Mouse (Mus musculus) frontal cortex, postnatal 25 days (tissue): ENCODE results near the gene Gm32802.
"Not testable (repeated sequence)": the region's sequence is repeated elsewhere in the genome, so short reads cannot be mapped to it uniquely, and the experiment has no call there.

ENCODE experiments used
- DNase-seq, 2 experiments: peaks; one replicate each; pipeline ENCODE4 v3.0.0; 2022; ENCODE audit warnings: low spot score in 2 of 2

The Gm32802 gene

GRCm38 (mm10) chr10:118258388-118258787 lies at the start of gene Gm32802:
Gene Gm32802 (plus strand): TSS chr10:118258688.
- not testable (repeated sequence) for DNase-seq

- not testable (repeated sequence) for DNase-seq
These were observed 42.6 kb upstream of the Gm32802 start for GRCm38 (mm10) chr10:118215719-118216393.

DNA sequence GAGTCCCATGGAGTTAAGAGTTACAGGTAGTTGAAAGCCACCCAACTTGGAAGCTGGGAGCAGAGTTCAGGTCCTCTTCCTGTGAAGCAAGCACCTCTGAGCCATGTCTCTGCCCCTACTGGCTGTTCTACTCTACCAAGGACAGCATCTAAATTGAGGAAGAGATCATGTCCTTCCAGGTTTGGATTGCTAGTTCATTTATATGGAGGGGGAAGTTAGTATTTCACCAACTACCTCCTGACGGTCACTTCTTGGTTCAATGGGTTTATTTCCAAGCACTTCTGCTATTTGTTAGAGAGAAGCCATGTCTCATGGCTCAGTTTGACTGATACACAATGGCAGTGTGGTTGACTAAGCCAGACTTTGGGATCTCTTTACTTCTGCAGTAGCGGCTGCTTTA lies 30.9 kb upstream of the Gm32802 start:
- DNase-seq = not testable (repeated sequence)

DNA sequence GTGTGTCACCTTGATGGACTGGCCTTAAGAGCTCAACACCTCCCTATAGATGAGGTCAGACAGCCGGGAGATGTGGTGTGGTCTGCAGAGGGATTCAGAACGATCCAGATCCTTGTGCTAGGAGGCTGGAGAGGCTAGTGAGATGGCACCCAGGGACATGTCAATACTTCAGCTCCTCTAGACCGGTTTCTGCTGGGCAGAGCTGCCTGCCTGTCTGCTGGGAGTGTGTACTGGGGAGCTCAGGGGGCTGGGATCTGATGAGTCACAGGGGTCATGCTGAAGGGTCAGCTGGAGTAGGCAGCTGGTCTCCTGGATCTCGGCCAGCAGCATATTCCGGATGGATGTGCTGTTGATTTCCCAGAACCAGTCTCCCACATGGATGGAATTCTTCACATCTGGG lies 25.9 kb upstream of the Gm32802 start:
- DNase-seq = not testable (repeated sequence)

- DNase-seq = not testable (repeated sequence)
These were observed 17.8 kb upstream of the Gm32802 start, which contains the start of gene Gm32717 for GRCm38 (mm10) chr10:118240680-118241079. Gene Gm32717 (minus strand): TSS chr10:118240780.

- peak in 1 of 2 experiments; percentile 5 for DNase-seq
These were observed 9.4 kb upstream of the Gm32802 start for GRCm38 (mm10) chr10:118249006-118249595.

- DNase-seq = peak in 1 of 2 experiments; percentile 6
These were observed 7.6 kb upstream of the Gm32802 start for GRCm38 (mm10) chr10:118250852-118251295.

- not testable (repeated sequence) for DNase-seq
These were observed 10.3 kb downstream of the Gm32802 start for GRCm38 (mm10) chr10:118268812-118269211.

- DNase-seq = not testable (repeated sequence)
These were observed 12.9 kb downstream of the Gm32802 start for GRCm38 (mm10) chr10:118271416-118271815.

- DNase-seq = not testable (repeated sequence)
These were observed 19.6 kb downstream of the Gm32802 start for GRCm38 (mm10) chr10:118278069-118278468.

DNA sequence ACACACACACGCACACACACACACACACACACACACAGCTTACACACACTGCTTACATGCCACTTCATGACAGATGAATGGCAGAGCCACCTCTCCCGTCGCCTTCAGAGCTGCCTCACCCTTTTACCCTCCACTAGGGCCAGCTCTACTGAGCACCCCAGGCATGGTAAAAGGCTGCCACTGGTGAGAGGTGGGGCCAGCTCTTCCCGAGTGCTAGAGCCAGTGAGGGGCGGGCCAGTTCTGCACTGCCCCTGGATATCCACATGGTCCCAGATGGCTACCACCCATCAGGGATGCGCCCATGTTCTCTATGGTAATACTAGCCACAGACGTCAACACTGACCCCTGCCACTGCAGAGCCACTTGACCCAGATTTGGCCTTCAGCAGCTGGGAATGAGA lies 24.1 kb downstream of the Gm32802 start:
- not testable (repeated sequence) for DNase-seq

GRCm38 (mm10) chr10:118283016-118283415 lies 24.5 kb downstream of the Gm32802 start:
- DNase-seq = not testable (repeated sequence)

- DNase-seq = no peak
These were observed 36.5 kb downstream of the Gm32802 start, which contains the start of gene Iltifb for GRCm38 (mm10) chr10:118294938-118295337. Gene Iltifb (minus strand): TSS chr10:118295038.

- not testable (repeated sequence) for DNase-seq
These were observed 43.6 kb downstream of the Gm32802 start for GRCm38 (mm10) chr10:118302133-118302532.
